Mouse (Mus musculus) lung, embryonic 15.5 days (tissue): ENCODE measurements around the gene Cbfa2t3. TPM values are rescaled to one million over a fixed set of nuclear protein-coding genes. Genes with fewer than 3 reads are reported as not detected.

ENCODE experiments used
- ATAC-seq: fragments of 200-750 bp; cut with Nextera tagmentation; 2 replicates; pipeline ENCODE4 v1.8.0; 2017; ENCODE audit warnings: moderate number of reproducible peaks, borderline replicate concordance; ENCODE audit not compliant: low FRiP score, low TSS enrichment; ENCODE audit errors: extremely low read depth
- H3K27ac ChIP-seq: fragments of 300-500 bp; sonication (generic); 2 replicates; pipeline ENCODE4 v1.5.1; 2015; ENCODE audit warnings: moderate library complexity, mild to moderate bottlenecking, inconsistent platforms
- H3K27me3 ChIP-seq: fragments of 300-500 bp; sonication (generic); 2 replicates; pipeline ENCODE4 v1.6.1; 2015; ENCODE audit warnings: inconsistent platforms
- H3K36me3 ChIP-seq: fragments of 300-500 bp; sonication (generic); 2 replicates; pipeline ENCODE4 v1.6.1; 2015; ENCODE audit warnings: inconsistent platforms
- H3K4me1 ChIP-seq: fragments of 300-500 bp; sonication (generic); 2 replicates; pipeline ENCODE4 v1.6.1; 2015; ENCODE audit warnings: inconsistent platforms
- H3K4me2 ChIP-seq: fragments of 300-500 bp; sonication (generic); 2 replicates; pipeline ENCODE4 v1.6.1; 2015; ENCODE audit warnings: inconsistent platforms, mild to moderate bottlenecking, moderate library complexity
- H3K4me3 ChIP-seq: fragments of 300-500 bp; sonication (generic); 2 replicates; pipeline ENCODE4 v1.5.1; 2015; ENCODE audit warnings: mild to moderate bottlenecking, inconsistent platforms
- H3K9ac ChIP-seq: fragments of 300-500 bp; sonication (generic); 2 replicates; pipeline ENCODE4 v1.6.1; 2015; ENCODE audit warnings: inconsistent platforms
- H3K9me3 ChIP-seq: fragments of 300-500 bp; sonication (generic); 2 replicates; pipeline ENCODE4 v1.6.1; 2016; ENCODE audit warnings: inconsistent platforms
- WGBS: fragments of 180-500 bp; shearing (Covaris S2); methylation state at CpG from one replicate; pipeline ENCODE4 v1.1.7; 2015; 5-methylcytosine and 5-hydroxymethylcytosine counted together
- polyA plus RNA-seq: library from polyadenylated mRNA; unstranded; fragments of >200 nt; fragmentation: Nextera tagmentation; extraction: Ambion mirVana; gene quantifications from 2 replicates; pipeline ENCODE4 v1.2.1, GENCODE M21; 2015

The Cbfa2t3 gene
- 4.8 and 5.4 TPM in 2 replicates for polyA plus RNA-seq

- H3K4me1 ChIP-seq = peaks cover 8% of the 10 kb centered on the region; the same call in 1 of the 2 replicates
- 36% methylated on average over 13 of the region's 13 CpGs for WGBS
- H3K27ac ChIP-seq = peak within 1 kb of the TSS; percentile 33; the same call in 1 of the 2 replicates
- peak within 1 kb of the TSS; percentile 36 for H3K4me2 ChIP-seq
- no peak within 1 kb of the TSS for H3K9ac ChIP-seq
- peak within 1 kb of the TSS; percentile 15 for H3K4me3 ChIP-seq
- H3K9me3 ChIP-seq = no peaks in the 10 kb centered on the region
- ATAC-seq = peak; percentile 46
- no peaks in the 10 kb centered on the region for H3K27me3 ChIP-seq
- H3K36me3 ChIP-seq = no peaks in the 10 kb centered on the region
Observed at GRCm38 (mm10) chr8:122699005-122699492, at the start of gene Cbfa2t3. Gene Cbfa2t3, minus strand, starts transcription at chr8:122699109.

GRCm38 (mm10) chr8:122747825-122748224, 48.9 kb upstream of the Cbfa2t3 start:
- Histone ChIP-seq H3K4me1 (no peaks in the 10 kb centered on the region), H3K27ac (no peak overlapping the region), H3K36me3 (no peaks in the 10 kb centered on the region), H3K9me3 (no peaks in the 10 kb centered on the region), H3K9ac (no peak overlapping the region), H3K4me2 (no peak overlapping the region), H3K27me3 (peaks cover 50% of the 10 kb centered on the region), H3K4me3 (no peak overlapping the region)
- no peak for ATAC-seq
- 87% methylated on average over 1 of the region's 1 CpGs for WGBS

DNA sequence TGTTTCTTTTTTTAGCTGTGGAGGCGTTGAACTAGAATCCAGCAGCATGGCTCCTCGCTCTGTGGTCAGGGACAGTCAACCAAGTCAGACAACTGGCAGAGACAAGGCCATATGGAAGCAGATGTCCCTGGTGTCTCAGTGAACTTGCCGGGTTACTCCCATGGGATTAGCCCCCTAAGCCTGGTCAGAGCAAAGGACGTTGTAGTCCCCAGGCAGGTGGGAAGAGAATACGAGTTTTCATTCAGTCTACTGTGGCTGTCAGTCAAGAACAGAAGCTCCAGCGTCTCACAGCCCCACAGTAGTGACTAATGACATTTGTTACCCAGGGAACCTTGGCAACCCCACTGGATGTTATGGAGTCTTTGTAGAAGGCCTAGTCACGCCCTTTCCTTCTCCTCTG, 47.5 kb upstream of the Cbfa2t3 start:
- H3K4me1 ChIP-seq = no peaks in the 10 kb centered on the region
- no peak overlapping the region for H3K4me3 ChIP-seq
- no peak overlapping the region for H3K4me2 ChIP-seq
- no peak for ATAC-seq
- 51% methylated on average over 7 of the region's 7 CpGs for WGBS
- no peak overlapping the region for H3K9ac ChIP-seq
- peaks cover 64% of the 10 kb centered on the region for H3K27me3 ChIP-seq
- no peaks in the 10 kb centered on the region for H3K9me3 ChIP-seq
- no peaks in the 10 kb centered on the region for H3K36me3 ChIP-seq
- no peak overlapping the region for H3K27ac ChIP-seq

- Histone ChIP-seq H3K4me2 (no peak overlapping the region), H3K27ac (no peak overlapping the region), H3K4me1 (no peaks in the 10 kb centered on the region), H3K27me3 (peaks cover 70% of the 10 kb centered on the region), H3K9me3 (no peaks in the 10 kb centered on the region), H3K4me3 (no peak overlapping the region), H3K9ac (no peak overlapping the region), H3K36me3 (no peaks in the 10 kb centered on the region)
- 13% methylated on average over 16 of the region's 16 CpGs for WGBS
- ATAC-seq = no peak
Observed at GRCm38 (mm10) chr8:122745750-122746275, 46.9 kb upstream of the Cbfa2t3 start.

DNA sequence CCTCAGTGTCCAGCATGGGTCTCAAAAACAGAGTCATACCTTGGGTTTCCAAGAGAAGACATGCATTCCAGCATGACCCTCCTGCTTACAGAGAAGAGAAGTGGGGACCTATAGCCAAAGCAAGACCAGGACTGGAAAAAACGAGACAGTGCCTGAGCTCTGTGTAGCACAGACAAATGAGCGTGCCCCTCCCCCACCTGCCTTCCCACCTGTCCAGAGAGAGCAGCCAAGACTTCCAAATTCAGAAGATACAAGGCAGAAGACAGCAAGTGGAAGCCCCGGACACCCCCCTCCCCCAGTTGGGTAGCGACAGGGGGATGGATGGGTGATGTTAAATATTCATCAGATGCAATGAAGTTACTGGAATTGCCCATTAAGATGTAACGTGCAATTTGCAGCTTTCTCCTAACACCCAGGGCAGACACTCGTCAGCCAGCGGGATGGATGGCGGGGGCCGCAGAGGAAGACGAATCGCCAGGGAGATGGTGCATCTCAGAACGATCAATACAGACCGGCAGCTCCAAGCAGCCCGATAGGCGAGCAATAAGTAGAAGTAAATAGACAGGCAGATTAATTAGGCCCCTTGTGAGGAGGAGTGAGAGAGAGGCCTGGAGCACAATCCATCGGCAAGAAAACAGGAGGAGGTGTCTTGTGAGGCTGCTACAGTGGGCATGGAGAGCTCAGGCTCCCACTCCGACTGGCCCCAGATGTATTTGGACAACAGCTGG, 46.3 kb upstream of the Cbfa2t3 start:
- Histone ChIP-seq H3K4me3 (no peak overlapping the region), H3K27me3 (peaks cover 71% of the 10 kb centered on the region), H3K27ac (no peak overlapping the region), H3K36me3 (no peaks in the 10 kb centered on the region), H3K9ac (no peak overlapping the region), H3K4me1 (no peaks in the 10 kb centered on the region), H3K4me2 (no peak overlapping the region), H3K9me3 (no peaks in the 10 kb centered on the region)
- 25% methylated on average over 17 of the region's 17 CpGs for WGBS
- no peak for ATAC-seq

DNA sequence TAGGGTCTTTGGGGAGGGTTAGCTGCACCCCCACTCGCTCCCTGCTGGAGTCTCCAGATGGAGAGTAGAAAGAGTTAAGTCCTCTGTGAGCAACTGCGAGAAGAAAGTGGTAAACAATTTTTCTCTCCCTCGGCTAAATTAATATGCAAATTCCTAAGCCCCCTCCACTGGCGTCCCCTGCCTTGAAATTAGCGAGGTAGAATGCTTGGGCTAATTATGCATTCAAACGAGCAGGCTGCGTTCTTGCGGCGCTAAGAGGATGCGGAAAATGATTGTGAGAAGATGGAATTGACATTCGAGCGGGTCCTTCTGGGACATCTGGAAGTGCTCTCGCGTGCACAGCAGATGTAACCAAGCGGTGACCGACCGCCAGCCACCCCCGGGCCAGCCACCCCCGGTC, 43.6 kb upstream of the Cbfa2t3 start:
- H3K9ac ChIP-seq = no peak overlapping the region
- no peaks in the 10 kb centered on the region for H3K36me3 ChIP-seq
- no peaks in the 10 kb centered on the region for H3K4me1 ChIP-seq
- no peak overlapping the region for H3K4me3 ChIP-seq
- no peak overlapping the region for H3K27ac ChIP-seq
- peaks cover 67% of the 10 kb centered on the region for H3K27me3 ChIP-seq
- WGBS = 19% methylated on average over 19 of the region's 19 CpGs
- no peaks in the 10 kb centered on the region for H3K9me3 ChIP-seq
- no peak for ATAC-seq
- H3K4me2 ChIP-seq = no peak overlapping the region

GRCm38 (mm10) chr8:122739102-122739725, 40.3 kb upstream of the Cbfa2t3 start:
- WGBS = 22% methylated on average over 11 of the region's 11 CpGs
- Histone ChIP-seq H3K4me3 (no peak overlapping the region), H3K9ac (no peak overlapping the region), H3K27me3 (peaks cover 49% of the 10 kb centered on the region), H3K27ac (no peak overlapping the region), H3K4me1 (no peaks in the 10 kb centered on the region), H3K4me2 (no peak overlapping the region), H3K9me3 (no peaks in the 10 kb centered on the region), H3K36me3 (no peaks in the 10 kb centered on the region)
- ATAC-seq = no peak

GRCm38 (mm10) chr8:122737886-122738285, 39.0 kb upstream of the Cbfa2t3 start:
- no peak overlapping the region for H3K4me2 ChIP-seq
- H3K27ac ChIP-seq = no peak overlapping the region
- 80% methylated on average over 6 of the region's 6 CpGs for WGBS
- H3K9ac ChIP-seq = no peak overlapping the region
- no peaks in the 10 kb centered on the region for H3K9me3 ChIP-seq
- peaks cover 41% of the 10 kb centered on the region for H3K27me3 ChIP-seq
- no peak overlapping the region for H3K4me3 ChIP-seq
- H3K36me3 ChIP-seq = no peaks in the 10 kb centered on the region
- no peaks in the 10 kb centered on the region for H3K4me1 ChIP-seq
- ATAC-seq = no peak

DNA sequence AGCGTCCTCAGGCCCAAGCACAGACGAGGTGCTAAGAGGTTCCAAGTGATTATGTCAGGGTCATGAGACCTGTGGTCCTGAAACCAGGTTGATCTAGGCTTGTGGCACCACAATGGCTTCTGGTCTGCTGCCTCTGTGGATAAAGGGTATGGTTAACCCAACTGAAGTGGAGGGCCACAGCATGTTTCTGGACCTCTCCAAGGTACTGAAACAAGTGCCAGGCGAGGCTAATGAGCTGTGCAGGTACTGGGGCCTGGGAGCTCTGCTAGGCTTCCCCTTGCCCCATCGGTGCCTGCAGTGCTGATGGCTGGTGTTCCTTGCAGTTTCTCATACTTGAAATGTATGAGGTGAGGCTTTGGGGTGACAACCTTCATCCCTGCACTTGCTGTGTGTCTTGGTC, 38.2 kb upstream of the Cbfa2t3 start:
- H3K9ac ChIP-seq = no peak overlapping the region
- H3K4me2 ChIP-seq = no peak overlapping the region
- H3K4me3 ChIP-seq = no peak overlapping the region
- WGBS = 37% methylated on average over 4 of the region's 4 CpGs
- H3K27ac ChIP-seq = no peak overlapping the region
- no peak for ATAC-seq
- peaks cover 33% of the 10 kb centered on the region for H3K27me3 ChIP-seq
- no peaks in the 10 kb centered on the region for H3K36me3 ChIP-seq
- no peaks in the 10 kb centered on the region for H3K9me3 ChIP-seq
- no peaks in the 10 kb centered on the region for H3K4me1 ChIP-seq

GRCm38 (mm10) chr8:122736623-122737022, 37.7 kb upstream of the Cbfa2t3 start:
- Histone ChIP-seq H3K9me3 (no peaks in the 10 kb centered on the region), H3K27me3 (peaks cover 29% of the 10 kb centered on the region; the same call in 1 of the 2 replicates), H3K36me3 (no peaks in the 10 kb centered on the region), H3K27ac (no peak overlapping the region), H3K4me1 (no peaks in the 10 kb centered on the region), H3K9ac (no peak overlapping the region), H3K4me2 (no peak overlapping the region), H3K4me3 (no peak overlapping the region)
- 82% methylated on average over 11 of the region's 11 CpGs for WGBS
- ATAC-seq = no peak

GRCm38 (mm10) chr8:122735542-122736473, 36.9 kb upstream of the Cbfa2t3 start:
- H3K9me3 ChIP-seq = no peaks in the 10 kb centered on the region
- H3K4me2 ChIP-seq = no peak overlapping the region
- H3K4me1 ChIP-seq = no peaks in the 10 kb centered on the region
- peaks cover 21% of the 10 kb centered on the region; the same call in 1 of the 2 replicates for H3K27me3 ChIP-seq
- no peak overlapping the region for H3K4me3 ChIP-seq
- H3K9ac ChIP-seq = no peak overlapping the region
- H3K36me3 ChIP-seq = no peaks in the 10 kb centered on the region
- H3K27ac ChIP-seq = no peak overlapping the region
- ATAC-seq = no peak
- 32% methylated on average over 19 of the region's 19 CpGs for WGBS
